Mouse (Mus musculus) liver, embryonic 14.5 days (tissue): ENCODE data around the gene Kirrel3.

Source experiments
- CTCF ChIP-seq: IDR thresholded peaks from 2 replicates; pipeline ENCODE4 v1.5.1; 2016; ENCODE audit warnings: antibody characterized with exemption, low read depth, control low read depth
- EP300 ChIP-seq: IDR thresholded peaks from 2 replicates; pipeline ENCODE4 v1.6.1; 2016; ENCODE audit warnings: antibody characterized with exemption, low read depth

DNA sequence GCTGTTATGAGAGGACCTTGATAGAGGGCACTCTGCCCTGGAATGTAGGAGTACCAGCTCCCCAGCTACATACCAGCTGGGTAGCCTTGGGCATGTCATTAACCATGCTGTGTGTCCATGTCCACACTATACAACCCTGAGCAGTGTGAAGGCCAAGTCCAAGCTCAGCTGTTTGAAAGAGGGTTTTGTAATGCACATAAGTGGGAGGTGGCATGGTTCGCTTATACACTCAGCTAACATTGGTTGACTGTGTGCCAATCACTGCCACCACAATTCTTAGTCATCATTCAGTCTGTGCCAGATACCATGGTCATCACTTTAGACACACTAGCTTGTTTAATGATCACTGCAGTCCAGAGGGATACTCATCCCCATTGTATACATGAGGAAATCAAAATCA is 436.2 kb downstream of the Kirrel3 start:
- TF ChIP-seq EP300, result no peak
- no peak for TF ChIP-seq CTCF
